Mouse (Mus musculus) megakaryocyte, embryonic 14.5 days (primary cell): Measurements from ENCODE around the gene Wnt7b.

Experiments
- FLI1 ChIP-seq: IDR thresholded peaks from 2 replicates; pipeline ENCODE4 v1.6.1; 2012; ENCODE audit warnings: low read length, inconsistent platforms, mixed read lengths
- GATA1 ChIP-seq: IDR thresholded peaks from 3 replicates; pipeline ENCODE4 v1.6.1; 2012; ENCODE audit warnings: mixed read lengths, low read length, inconsistent platforms, borderline replicate concordance

GRCm38 (mm10) chr15:85611701-85612520 lies 29.6 kb upstream of the Wnt7b start:
- TF ChIP-seq GATA1 = no peak
- no peak for TF ChIP-seq FLI1
